Mouse (Mus musculus) kidney, adult 18-20 months (tissue): Measurements from ENCODE around the gene Rreb1.
"Not testable (repeated sequence)": the region's sequence is repeated elsewhere in the genome, so short reads cannot be mapped to it uniquely, and the experiment has no call there.

Experiments
- DNase-seq: peaks from one replicate; pipeline ENCODE4 v3.0.0; 2021

Gene Rreb1

DNA sequence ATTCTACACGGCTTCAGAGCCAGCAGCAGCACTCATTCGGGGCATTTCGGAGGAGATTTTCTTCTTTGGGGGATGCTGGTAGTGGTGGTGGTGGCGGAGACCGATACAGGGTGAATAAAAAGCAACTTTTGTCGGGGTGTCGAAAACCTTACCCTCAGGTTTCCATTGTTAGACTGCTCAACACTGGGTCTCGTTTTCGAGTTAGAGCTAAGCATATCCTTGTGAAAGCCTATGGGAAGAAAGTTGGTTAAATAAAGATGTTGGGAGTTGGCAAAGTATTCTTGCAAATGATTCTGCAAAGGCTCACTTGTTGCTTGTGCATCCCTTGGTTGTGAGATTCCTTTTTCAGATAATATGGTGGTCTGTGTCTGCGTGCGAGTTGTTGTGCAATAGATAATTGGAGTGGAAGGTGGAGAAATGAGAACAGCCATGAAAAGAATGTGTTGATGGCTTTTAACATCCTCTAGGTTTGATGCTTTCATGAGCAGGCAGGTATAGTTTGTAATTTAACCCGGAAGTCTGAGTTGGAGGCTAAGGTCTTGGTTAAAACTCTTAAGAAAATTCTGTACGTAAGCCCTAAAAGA is 49.9 kb downstream of the Rreb1 start:
- DNase-seq: no peak

DNA sequence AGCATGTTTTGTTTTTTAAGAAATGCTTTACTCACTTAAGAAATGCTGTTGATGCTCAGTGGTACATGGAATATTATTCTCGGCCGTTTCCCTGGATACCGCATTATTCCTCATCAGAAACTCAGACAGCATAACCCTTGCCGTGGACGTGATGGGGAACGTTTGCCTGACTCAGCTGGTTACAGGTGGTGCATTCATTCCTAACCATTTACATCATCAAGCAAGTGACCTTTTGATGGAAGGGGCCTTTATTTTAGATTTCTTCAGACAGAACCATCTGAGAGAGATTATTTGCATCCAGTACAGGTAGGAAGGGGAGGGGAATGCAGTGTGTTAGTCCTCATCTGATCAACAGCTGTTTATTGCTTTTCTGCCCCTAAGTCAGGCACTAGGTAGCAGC is 50.7 kb downstream of the Rreb1 start:
- no peak for DNase-seq

DNA sequence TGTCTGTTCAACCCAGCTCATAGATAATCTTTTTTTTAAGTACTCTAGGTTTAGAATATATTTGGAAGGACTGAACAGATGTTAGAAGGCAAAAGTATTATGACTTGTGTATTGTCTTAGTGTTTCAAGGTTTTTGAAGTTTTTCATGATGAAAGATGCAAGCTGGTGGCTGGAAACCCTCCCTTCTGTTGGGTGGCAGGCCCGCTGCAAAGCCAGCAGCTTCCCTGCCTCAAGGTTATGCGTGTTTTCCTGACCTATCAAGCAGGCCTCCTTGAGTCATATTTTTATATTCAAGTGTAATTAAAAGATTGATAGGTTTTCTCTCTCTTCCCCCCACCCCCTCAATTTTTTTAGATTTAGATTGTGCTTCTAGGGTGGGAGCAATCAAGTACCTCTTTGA is 52.1 kb downstream of the Rreb1 start:
- no peak for DNase-seq

DNA sequence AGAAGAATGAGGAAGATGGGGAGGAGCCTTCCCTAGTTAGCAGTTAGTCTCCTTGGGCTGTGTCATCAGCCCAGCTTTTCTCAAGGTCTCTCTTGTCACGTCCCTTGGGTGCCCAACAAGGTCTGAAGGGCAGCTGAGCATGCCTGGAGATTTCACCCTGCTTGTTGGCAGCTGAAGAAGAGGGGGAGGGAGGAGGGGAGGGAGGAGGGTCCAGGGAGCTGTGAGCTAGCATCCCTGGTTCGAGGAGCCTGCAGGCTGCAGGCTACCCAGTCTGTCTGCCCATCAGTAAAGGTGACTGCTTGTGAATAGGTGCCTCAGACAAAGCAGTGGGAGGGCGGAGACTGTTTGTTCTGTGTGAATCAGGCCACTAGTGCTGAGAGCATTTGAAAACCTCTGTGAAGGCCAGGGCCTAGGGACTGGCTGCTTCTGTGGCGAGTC is 52.7 kb downstream of the Rreb1 start:
- no peak for DNase-seq

DNA sequence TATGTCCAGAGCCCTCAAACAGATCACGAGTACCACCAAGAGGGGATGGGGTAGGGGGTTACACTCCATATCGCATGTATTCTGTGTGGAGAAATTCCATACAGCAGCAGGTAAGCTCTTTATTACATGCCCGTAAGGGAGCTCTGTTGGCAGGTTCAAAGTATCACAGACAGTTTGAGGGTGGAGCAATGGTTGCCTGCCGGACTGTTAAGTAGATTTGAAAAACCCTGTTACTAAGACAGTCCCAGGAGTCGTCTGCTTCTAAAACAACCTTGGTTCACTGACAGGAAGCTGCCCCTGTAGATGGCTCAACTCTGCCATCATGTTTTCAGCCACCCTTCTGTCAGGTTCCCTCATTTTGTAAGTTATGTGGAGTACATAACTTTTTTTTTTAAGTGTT is 54.3 kb downstream of the Rreb1 start:
- no peak for DNase-seq

DNA sequence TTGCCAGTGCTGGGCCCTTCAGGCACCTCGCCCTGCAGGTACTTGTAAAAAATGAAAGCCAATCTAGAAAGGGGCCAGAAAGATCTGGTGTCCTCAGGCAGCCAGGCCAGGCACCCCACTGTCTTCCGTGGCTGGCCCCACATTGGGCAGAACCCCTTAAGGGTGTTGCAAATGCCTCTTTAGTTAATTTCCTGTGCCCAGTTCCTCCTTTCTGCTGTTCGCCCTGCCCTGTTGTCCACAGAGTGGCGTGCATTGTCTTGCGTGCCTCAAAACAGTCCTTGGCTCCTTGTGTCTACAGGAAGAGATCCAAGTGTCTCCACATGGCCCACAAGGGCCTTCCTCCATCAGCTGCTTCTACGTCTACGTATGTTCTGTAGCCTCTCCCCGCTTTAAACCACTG is 55.3 kb downstream of the Rreb1 start:
- DNase-seq: no peak

DNA sequence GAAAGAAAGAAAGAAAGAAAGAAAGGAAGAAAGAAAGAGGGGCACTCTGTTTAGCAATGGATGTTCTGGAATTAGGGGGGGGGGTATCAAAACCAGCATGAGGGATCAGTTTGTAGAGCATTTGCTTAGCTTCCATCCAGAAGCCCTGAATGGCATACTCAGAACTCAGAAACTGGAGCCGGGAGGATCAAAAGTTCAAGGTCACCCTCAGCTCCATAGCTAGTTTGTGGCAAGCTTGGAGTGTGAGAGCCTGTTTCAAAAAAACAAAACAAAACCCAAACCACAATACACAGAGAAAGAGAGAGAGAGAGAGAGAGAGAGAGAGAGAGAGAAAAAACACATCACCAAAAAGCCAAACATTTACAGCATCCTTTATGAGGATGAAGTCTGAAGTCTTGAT is 57.1 kb downstream of the Rreb1 start:
- no peak for DNase-seq

DNA sequence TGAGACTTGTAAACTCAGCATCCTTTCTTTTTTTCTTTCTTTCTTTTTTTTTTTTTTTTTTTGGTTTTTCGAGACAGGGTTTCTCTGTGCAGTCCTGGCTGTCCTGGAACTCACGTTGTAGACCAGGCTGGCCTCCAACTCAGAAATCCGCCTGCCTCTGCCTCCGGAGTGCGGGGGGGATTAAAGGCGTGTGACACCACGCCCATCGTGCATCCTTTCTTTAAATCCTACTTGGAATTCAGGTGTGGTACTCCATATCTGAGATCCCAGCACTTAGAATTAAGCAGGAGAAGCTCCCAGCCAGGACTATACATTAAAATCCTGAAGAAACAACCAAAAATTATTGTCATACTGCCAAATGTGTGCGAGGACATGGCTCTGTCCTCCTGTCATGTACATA is 57.6 kb downstream of the Rreb1 start:
- not testable (repeated sequence) for DNase-seq

DNA sequence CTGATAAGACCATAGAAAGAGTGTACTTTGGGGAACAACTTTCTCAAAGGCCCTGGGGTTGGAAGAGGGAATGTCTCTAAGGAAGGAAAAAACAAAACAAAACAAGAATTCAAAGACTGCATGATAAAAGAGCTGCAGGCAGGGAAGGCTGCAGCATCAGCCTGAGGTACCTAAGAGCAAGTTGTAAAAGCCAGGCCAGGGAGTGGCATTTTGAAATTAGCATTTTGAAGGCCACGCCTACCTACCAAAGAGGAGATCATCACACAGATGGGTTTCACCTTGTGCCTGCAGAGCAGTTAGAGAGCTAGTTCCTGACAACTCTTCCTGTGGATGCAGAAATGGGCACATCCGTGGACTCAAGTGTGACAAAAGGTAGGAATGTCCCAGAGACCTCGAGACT is 59.2 kb downstream of the Rreb1 start:
- DNase-seq: no peak

DNA sequence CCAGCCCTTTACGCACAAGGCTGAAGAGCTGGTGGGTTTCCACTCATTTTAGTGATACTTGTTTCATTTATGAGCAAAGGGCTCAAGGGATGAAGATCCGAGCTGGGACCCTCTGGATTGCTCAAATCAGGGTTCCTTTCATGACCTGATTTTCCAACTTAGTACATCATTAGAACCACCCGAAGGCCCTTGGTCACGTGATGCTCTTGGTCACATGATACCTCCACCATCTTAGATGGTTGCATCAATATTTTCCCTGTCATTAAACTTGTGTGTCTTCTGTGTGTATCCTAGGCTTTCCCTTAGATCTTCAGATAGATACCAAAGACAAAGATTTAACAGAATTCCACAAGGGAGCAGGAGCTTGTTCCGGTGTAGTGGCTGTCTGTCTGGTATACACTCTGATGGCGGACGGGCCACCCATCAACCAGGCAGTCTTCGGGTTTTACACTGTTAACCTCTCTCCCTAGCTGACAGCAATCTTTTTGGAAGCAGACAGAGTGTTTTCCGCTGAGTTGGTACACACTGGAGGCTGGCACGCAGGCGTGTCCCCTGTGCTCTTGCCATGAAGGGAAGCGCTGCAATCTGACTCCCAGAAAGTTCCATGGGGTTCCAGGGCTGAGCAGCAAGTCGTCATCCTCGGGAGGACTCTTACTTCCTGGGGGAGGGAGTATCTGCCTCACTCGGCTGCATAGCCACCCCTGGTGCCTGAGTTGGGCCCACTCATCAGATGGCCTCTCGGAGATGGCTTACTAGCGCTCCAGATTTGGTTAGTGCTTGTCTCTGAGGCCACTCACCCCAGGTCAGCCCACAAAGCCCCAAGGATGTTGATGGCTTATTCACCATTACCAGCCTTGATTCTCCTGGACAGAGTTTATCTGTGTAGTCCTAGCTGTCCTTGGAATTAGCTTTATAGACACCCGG is 60.3 kb downstream of the Rreb1 start:
- DNase-seq: no peak

DNA sequence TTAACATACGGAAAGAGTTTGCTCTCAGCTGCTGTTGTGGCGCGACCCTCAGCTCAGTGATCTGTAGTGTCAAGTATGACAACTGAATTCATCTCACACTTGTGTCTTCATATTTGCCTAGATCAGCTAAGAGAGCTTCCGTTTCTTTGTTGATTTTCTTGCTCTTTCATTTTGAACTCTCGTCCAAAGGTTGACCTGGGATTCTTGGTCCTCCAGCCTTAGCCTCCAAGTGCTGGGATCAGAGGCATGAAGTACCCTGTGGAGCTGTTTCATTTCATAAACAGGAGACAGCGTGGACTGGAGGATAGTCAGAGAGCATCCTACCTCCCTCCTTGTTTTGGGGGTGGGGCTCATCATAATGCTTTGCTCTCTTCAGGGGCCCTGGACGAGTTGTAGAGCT is 65.0 kb downstream of the Rreb1 start:
- no peak for DNase-seq

DNA sequence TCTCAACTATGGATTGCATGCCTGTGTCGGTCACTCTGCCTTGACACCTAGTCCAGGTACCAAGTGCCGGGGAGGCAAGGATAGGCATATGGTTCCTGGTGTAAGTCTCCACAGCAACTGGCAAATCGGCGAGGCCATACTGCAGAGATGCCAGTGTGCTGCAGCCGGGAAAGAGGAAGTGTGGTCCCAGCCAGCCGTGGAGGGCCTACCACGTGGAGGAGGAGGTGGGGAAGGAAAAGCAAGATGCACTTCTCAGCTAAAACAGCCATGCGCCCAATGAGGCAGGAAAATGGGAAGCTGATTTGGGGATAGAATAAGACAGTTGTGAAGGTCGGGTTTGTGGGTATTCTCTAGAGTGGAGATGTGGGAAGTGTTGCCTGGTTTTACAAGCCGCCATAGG is 65.6 kb downstream of the Rreb1 start:
- no peak for DNase-seq

DNA sequence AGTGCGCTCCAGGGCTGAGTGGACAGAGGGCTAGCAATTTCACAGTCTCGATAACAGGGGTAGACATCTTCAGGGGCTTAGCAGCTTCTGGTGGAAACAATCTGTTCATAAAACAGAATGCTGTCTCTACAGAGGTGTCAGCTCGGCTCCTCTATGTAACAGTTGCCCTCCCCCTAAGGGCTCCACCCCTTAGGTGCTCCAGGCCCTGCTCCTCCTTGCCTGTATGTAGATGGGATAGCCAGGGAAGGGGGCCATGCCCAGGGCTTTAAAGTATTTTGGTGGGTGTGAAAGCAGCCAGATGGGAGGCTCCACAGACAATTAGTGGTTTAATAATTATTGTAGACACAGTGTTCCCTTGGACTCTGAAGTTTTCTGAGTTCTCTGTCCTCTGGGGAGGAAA is 67.0 kb downstream of the Rreb1 start:
- DNase-seq: no peak

DNA sequence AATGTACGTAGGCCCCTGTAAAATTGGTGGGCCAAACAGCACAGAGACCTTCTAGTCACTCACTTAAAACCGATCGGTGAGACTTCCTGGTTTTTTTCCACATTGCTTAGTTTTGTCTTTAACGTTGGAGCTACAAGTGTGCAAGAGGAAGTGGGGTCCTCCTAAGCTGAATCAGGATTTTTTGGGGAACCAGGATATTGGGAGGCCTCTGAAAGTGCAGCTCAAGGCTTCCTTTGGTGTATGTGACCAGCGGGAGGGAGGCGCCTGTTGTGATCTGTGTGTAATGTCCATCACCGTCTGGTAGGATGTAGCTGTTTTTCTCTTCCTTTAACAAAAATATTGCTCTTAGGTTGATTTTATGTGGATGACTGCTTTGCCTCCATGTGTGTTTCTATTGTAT is 67.4 kb downstream of the Rreb1 start:
- DNase-seq: no peak

DNA sequence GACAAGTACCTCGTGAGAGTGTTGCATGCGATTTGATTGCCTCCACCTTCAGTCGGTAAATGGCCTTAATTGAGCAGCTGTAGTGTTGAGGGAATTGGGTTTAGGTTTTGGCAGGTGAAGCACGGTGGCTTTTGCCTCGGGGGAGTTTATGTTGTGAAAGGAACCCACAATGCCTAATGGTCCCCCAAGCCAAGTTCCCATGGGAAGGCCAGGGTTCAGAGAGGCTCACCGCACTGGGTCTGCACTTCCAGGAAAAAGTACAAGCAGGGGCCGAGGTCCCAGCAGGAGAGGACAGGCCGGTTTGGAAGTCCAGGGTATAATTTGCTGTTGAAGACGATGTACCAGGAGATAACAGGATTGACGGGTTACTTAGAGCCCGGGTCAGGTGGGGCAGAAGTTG is 68.3 kb downstream of the Rreb1 start:
- DNase-seq: no peak

DNA sequence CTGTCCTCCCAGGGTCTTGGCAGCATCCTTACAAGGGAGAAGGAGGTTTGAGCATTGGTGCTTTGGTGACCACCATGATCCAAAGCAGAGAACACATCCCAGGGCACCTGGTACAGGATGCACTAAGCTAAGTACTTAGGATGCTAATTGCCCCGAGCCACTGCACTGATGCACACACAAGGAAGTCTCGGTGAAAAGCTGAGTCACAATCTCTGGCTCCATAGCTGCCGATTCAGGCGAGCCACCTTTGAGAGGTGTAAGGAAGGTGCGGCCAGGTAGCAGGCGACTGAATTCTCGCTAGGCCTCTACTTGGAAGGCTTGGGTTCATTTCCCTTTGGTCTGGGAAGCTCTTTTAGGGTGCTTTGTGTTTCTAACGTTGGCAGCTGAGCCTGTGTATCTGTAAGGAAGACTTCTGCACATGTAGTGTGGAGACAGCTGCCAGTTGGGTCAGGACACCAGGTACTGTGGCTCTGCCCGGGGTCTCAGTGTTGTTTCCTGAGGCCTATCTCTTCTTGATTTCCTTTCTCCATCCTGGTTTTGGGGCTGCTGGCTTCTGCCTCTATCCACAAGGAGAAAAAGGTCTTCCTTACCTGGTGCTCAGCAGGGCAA is 68.9 kb downstream of the Rreb1 start:
- no peak for DNase-seq

DNA sequence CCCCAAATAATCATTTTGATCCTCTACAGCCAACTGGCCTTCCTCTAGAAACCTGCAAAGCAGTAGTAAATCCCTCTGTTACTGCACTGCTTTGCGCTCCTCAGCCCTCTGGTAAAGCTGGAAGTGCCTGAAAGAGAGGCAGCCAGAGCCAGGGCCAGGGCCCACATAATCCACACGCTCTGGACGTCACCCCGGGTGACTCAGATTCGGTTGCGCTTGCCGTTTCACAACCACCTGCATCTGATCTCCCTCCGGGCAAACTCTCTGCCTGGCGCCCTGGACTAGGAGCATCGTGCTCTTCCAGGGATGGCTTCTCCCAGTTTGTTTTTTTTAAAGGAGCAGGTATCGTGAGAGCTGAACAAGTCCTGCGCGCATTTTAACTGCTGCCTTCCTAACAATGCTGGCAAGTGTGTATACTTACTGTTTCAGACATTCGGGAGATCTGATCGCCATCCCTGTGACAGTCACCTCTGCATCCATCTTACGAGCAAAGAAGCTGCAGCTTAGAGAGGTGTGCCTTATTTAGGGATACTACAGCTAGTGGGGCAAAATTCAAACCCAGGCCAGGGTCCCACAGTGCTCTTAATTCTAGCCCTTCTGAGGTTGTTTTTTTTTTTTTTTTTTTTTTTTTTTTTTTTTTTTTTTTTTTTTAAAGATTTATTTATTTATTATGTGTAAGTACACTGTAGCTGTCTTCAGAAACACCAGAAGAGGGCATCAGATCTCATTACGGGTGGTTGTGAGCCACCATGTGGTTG is 69.6 kb downstream of the Rreb1 start:
- no peak for DNase-seq

DNA sequence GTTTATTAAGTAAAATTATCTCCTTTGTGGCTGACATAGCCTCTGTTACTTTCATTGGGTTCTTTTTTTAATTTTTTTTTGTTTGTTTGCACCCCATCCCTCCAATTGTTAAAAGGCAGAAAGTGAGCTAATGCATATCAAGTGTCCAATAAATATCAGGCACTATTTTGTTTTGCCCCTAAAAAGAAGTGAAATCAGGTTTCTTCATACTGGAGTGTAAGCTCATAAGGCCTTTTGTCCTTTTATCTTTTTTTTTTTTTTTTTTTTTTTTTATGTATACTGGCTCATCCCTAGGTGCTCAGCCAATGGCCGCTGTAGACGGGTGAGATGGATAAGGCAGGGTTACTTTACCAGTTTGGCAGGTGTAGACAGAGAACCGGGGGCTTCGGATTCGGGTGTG is 70.2 kb downstream of the Rreb1 start:
- DNase-seq: no peak

DNA sequence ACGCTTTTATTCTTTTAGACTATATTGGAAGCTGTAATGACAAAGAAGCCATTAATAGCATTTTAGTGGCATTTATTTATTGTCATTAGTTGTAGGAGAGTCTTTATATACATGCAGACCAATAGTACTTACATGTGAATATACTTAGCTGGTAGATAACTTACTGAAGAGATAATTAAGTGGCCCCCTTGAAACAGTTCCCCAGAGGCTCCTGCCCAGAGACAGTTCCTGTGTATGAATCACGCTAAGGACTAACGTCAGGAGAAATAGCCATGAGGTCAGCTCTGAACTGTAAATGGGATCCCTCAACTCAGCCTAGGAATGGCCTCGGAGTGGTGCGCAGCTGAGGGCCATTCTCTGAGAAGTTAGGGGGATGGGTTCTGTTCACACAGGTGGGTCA is 73.4 kb downstream of the Rreb1 start:
- DNase-seq: no peak

DNA sequence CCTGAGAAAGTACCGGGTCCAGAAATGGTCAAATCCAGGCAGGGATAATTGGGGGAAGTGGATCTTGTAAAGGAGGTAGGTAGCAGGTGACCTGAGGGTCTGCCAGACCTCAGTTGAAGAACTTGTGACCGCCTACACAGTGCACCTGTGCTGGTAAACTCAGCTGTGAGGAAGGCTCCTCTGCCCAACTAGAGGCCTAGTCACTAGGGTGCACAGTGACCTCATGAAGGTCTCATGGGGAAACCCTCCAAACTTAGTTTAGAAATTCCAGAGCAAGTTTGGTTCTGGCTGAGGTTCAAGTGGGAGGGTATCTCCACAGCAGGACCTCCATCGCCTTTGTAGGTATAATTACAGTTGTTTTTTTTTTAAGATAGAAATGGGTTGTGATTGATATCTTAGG is 74.7 kb downstream of the Rreb1 start:
- DNase-seq: no peak

DNA sequence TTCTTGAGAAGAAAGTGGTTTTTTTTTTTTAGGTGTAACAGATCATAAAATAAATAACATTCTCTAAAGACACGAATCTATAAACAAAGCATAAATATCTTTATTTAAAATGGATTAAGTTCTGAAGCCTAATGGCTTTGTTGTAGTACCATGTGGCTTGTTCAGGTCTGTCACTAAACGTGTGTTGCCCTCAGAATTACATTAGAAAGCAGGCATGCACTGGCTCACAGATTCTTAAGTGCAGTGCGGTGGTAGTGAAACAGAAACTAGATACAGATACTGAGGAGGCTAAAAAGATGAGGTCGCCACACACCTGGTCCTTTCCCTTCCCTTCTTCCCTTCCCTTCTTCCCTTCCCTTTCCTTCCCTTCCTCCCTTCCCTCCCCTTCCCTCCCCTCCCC is 75.2 kb downstream of the Rreb1 start:
- no peak for DNase-seq

DNA sequence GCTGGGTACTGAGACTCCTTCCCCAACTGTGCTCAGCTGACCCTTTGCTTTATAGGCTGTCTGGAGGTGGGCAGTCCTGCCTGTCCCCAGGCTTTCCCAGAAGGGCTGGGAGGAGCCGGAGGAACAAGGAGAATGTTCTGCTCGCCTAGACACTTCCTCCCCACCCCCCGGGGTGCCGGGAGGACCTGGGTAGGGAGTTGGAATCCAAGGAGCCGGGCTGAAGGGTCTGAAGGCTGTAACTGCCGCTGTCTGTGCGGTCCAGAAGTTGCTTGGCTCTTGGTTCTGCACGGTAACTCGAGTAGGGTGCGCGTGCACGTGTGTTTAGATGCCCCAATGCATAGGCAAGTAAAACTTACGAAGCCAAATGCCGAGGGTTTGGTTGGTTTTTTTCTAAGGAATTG is 75.8 kb downstream of the Rreb1 start:
- DNase-seq: peak; percentile 78

DNA sequence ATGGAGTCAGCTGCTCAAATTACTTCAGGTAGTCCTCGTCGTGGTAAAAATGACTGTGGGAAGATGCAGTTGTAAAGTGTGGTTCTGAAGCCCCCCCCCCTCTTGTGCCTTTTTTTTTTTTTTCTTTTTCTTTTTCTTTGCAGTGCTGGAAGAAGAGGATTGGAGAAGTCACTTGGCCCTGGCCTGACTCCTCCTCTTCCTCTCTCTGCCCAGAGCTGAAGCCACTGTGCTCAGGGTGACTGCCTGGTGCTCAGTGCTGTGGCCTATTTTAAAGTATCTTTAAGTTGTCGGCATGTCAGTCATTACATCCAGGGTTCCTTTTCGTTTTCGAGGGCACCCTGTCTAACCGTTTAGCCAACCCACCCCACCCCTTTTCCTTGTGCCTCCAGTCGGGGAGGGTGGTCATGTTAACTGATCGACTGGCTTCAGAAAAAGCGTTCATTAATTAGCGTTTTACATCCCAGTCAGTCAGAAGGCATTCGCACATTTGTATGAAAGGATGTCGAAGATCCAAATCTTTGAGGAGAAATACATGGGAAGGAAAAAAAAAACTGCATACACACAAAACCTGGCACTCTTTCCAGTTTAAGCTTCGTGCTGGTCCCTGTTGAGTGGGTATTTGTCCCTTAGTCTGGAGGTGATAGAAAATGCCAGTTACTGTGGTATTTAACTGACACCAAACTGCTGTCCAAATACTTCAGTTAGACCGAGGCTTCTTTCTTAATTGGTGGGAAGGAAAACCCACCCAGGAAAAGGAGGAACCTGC is 76.4 kb downstream of the Rreb1 start:
- DNase-seq: no peak
